Mouse (Mus musculus): ENCODE data around the gene Mvb12a.

DNA sequence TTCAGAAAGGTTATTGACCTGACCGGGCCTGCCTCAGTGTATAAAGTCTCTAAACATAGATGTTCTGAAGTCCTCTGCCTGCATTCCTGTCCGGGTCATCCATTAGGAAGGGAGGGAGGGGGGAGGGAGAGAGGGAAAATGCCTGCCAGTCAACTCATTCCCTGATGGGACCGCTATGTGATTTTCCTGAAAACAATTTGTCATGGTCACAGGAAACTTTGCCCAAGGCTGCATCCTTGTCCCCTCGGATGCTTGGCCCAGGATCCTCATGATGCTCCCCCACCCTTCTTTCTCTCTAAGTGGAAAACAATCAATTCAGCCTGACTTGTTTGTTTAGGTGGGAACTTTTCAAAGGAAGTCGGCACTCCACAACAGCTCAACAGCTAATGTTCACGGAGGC lies 25.9 kb upstream of the Mvb12a start:
- TF ChIP-seq EP300 (IDR thresholded peaks at IDR 0.05; ENCODE audit: insufficient read depth, low read depth, low read length) (no peak), CTCF (IDR thresholded peaks at IDR 0.05) (no peak)

Measured in heart, adult 2 months (tissue).